Mouse (Mus musculus): ENCODE measurements around the gene Vnn1. TPM values are rescaled to one million over a fixed set of nuclear protein-coding genes. Genes with fewer than 3 reads are reported as not detected.

Vnn1 gene
- 0.17 and 0.50 TPM in 2 replicates for polyA plus RNA-seq (2012; rRNA removed)

DNA sequence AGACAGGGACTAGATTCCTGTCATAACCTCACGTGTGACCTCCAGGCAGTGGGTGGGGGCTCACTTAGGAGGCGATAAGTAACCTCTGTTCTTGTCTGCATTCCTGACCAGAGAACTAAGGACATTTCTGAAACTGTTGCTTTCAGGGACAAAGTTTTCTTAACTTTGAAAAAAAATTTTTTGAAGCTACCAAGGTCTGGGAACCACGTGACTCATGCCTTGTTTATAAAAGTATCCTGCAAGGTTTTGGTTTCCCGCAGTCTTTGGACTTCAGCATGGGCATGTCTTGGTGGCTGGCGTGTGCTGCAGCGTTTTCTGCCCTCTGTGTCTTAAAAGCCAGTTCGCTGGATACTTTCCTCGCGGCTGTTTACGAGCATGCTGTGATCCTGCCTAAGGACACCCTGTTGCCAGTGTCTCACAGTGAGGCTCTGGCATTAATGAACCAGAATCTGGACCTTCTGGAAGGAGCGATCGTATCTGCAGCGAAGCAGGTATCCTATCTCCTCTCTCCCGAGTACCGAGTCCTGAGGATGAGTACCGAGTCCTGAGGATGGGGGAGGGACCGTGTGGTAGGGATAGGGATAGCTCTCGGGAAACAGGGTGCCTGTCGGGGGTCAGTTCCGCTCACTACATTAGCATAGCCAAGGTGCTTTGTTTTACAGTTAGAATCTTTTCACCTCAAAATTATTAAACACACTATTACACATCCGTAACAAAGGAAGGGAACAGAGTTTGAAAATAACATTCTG lies at the start of gene Vnn1:
Gene Vnn1 (plus strand): TSS at position 88 of the 749 bp plus-strand sequence.

DNA sequence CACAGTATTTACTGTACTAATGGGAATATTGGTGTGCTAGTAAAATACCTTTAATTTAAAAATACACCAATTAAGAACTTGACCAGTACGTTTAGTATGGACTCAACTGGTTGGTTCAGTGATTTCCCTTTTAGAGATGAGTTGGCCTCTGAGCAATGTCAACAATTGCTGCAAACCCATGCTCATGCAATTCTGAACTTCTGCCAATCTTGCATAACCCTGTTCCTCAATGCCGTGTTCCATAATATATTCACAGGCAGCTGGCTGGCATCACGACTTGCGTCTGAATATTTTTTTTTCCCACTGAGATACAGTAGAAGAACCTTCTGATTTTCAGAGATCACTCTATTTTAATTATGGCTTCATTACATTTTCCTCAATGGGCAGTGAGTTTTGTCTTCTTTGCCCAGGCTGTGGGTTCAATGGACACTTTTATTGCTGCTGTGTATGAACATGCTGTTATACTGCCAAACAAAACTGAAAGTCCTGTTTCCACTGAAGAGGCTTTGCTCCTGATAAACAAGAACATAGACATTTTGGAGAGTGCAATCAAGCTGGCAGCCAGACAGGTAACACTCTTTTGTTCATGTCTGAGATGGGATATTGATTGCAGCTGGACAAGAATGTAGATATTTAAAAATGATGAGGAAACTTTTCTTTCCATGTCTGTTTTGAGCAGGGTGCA lies 43.1 kb upstream of the Vnn1 start, which contains the start of gene Vnn3:
Gene Vnn3 (plus strand): TSS at position 235 of the 685 bp plus-strand sequence.

DNA sequence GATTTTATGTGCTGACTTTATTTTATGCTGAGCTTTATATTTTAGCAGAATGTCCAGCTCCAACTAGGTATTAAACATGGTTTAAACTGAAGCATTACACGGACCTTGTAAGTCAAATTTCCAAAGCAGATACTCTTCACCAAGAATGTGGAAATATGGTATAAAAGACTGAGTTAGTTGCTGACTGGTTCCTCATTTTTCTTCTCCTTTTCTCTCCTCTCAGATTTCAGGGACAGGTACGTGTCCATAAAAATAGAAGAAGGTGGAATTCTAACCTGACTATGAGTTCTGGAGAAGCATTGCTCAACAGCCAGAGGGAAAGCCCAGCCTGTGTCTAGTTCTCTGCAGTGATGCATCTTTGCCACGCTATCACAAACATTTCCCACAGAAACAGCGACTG lies 25.6 kb downstream of the Vnn1 start, which contains the start of gene Taar1:
Gene Taar1 (plus strand): TSS at position 301 of the 400 bp plus-strand sequence.

DNA sequence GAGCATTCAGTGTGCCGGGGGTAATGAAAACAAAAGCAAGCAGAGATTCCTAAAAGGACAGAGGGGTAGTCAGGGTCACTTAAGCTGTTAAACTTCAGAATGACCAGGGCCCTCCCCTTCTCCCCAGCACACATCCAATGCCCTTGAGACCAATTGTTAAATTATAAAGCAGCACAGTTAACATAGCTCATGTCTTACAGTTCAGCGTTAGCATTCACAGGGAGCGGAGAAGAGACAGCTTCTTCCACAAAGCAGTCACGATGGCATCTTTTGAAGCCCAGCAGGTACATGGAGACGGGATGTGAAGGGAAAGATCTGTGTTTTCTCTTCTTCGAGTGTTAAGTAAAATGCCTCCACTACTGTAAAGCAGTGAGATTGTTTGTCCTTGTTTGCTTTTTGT lies 43.8 kb downstream of the Vnn1 start, which contains the start of gene Taar2:
Gene Taar2 (plus strand): TSS at position 261 of the 400 bp plus-strand sequence.

DNA sequence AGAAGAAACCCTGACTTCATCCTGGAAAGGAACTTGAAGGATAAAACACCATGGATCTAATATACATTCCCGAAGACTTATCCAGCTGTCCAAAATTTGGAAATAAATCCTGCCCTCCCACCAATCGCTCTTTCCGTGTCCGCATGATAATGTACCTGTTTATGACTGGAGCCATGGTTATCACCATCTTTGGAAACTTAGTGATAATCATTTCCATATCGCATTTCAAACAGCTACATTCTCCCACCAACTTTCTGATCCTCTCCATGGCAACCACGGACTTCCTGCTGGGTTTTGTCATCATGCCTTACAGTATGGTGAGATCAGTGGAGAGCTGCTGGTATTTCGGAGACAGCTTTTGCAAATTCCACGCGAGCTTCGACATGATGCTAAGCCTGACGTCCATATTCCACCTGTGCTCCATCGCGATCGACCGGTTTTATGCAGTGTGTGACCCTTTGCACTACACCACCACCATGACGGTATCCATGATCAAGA lies 55.1 kb downstream of the Vnn1 start, which contains the start of gene Taar3:
Gene Taar3 (plus strand): TSS at position 51 of the 498 bp plus-strand sequence.

Other genes with a start within 250 kb of the Vnn1 start
- 3,495 and 3,764 TPM in 2 replicates for gene Rps12, start 107.4 kb upstream of the Vnn1 start, polyA plus RNA-seq (2012; rRNA removed)
- 26.0 and 26.3 TPM in 2 replicates for gene Slc18b1, start 97.7 kb upstream of the Vnn1 start, polyA plus RNA-seq (2012; rRNA removed)
- 0.05 TPM in 1 of 2 replicates, not detected in the other for gene Vnn3, start 43.2 kb upstream of the Vnn1 start, polyA plus RNA-seq (2012; rRNA removed)
- not detected in 2 replicates for gene Taar1, start 25.7 kb downstream of the Vnn1 start, polyA plus RNA-seq (2012; rRNA removed)
- gene Taar2, start 43.9 kb downstream of the Vnn1 start, polyA plus RNA-seq (2012; rRNA removed) = not detected in 2 replicates
- gene Taar3, start 54.9 kb downstream of the Vnn1 start, polyA plus RNA-seq (2012; rRNA removed) = not detected in 2 replicates
- gene Taar4, start 65.8 kb downstream of the Vnn1 start, polyA plus RNA-seq (2012; rRNA removed) = not detected in 2 replicates
- 0.18 and 0.93 TPM in 2 replicates for gene Taar5, start 76.0 kb downstream of the Vnn1 start, polyA plus RNA-seq (2012; rRNA removed)
- gene Taar6, start 91.0 kb downstream of the Vnn1 start, polyA plus RNA-seq (2012; rRNA removed) = not detected in 2 replicates
- not detected in 2 replicates for gene Taar7a, start 98.8 kb downstream of the Vnn1 start, polyA plus RNA-seq (2012; rRNA removed)
- gene Taar7b, start 105.3 kb downstream of the Vnn1 start, polyA plus RNA-seq (2012; rRNA removed) = not detected in 2 replicates
- not detected in 2 replicates for gene Taar7d, start 132.5 kb downstream of the Vnn1 start, polyA plus RNA-seq (2012; rRNA removed)
- not detected in 2 replicates for gene Taar7e, start 142.9 kb downstream of the Vnn1 start, polyA plus RNA-seq (2012; rRNA removed)
- not detected in 2 replicates for gene Taar7f, start 154.8 kb downstream of the Vnn1 start, polyA plus RNA-seq (2012; rRNA removed)
- not detected in 2 replicates for gene Taar8a, start 181.8 kb downstream of the Vnn1 start, polyA plus RNA-seq (2012; rRNA removed)
- not detected in 2 replicates for gene Taar8b, start 197.6 kb downstream of the Vnn1 start, polyA plus RNA-seq (2012; rRNA removed)
- gene Taar8c, start 207.2 kb downstream of the Vnn1 start, polyA plus RNA-seq (2012; rRNA removed) = not detected in 2 replicates
- gene Taar9, start 214.8 kb downstream of the Vnn1 start, polyA plus RNA-seq (2012; rRNA removed) = not detected in 2 replicates